Mouse (Mus musculus): ENCODE results near the gene Amz1. TPM values are rescaled to one million over a fixed set of nuclear protein-coding genes. Genes with fewer than 3 reads are reported as not detected.
A peak's percentile ranks its signal among the peaks of the same experiment; 100 is the strongest.

Amz1 gene
- total RNA-seq, 2 experiments from 2014 or later = 1.2 TPM; not detected in 1

DNA sequence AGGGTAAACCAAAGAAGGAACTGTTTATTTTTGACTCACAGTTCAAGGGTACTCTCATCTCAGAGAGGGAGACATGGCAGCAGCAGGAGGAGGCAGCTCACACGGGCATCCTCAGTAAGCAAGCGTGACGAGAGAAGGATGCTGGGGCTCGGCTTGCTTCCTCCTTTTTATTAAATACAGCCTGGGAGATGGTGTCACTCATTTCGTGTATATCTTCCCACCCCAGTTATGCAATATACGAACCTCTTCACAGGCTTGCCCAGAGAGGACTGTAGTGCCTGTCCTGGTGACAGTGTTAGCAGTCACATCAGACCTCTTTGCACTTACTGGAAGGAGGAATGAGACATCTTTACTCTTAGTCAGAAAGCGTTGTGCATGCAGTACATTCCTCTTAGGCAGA is 3.2 kb upstream of the Amz1 start:
- ATAC-seq (replicated peaks; ENCODE audit: low FRiP score, poor library complexity, severe bottlenecking) = no peak

DNA sequence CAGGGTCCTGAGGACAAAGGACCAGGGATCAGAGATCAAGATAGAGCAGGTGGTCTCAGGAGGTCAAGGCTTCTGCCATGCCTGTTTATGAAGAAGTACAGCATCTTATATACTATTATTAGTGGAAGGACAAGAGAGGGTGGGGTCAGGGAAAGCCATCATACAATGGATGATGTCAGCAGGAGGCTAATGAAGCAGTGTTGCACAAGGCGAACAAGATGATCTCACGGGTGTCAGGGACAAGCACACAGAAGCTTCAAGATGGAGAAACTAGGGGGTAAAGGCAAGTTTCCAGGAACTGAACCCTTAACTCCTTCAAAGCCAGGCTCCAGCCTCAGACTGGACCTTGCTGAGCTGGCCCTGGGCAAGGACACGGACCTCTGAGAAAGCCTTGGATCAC is 1.8 kb upstream of the Amz1 start:
- ATAC-seq (replicated peaks; ENCODE audit: low FRiP score, poor library complexity, severe bottlenecking) = no peak

DNA sequence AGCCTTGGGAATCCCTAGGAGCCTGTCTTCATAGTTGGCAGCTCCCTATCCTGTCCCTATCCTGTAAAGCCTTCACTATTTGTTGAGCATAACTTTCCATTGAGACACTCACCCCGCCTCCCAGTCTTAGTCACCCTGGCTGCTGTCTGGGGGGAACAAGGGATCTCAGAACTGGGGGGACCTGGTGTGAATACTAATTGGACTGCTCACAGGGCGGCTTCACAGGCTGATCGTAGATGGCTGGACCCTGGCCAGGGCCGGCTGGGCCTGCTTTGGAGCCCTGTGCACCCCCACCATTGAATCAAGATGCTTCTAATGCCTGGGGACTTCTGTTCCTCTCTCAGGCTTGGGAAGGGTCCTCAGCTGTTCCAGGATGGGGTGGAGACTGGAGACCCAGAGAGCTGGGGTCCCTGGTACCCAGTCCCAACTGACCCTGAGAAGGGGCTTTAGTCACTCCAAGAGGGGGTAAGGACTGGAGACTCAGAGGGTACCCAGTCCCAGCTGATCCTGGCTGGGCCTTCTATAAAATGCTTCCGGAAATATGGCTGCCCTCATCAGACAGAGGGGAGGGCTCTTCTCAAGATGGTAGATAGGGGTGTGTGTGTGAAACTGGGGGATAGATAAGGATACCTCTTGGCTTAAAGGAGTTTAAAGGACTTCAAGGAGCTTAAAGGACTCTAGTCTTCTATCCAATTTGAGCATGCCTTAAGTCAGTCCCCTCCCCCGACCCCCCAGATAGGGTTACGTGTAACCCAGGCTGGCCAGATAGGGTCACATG is 2.3 kb downstream of the Amz1 start:
- ATAC-seq (replicated peaks; ENCODE audit: low FRiP score, poor library complexity, severe bottlenecking) = no peak

DNA sequence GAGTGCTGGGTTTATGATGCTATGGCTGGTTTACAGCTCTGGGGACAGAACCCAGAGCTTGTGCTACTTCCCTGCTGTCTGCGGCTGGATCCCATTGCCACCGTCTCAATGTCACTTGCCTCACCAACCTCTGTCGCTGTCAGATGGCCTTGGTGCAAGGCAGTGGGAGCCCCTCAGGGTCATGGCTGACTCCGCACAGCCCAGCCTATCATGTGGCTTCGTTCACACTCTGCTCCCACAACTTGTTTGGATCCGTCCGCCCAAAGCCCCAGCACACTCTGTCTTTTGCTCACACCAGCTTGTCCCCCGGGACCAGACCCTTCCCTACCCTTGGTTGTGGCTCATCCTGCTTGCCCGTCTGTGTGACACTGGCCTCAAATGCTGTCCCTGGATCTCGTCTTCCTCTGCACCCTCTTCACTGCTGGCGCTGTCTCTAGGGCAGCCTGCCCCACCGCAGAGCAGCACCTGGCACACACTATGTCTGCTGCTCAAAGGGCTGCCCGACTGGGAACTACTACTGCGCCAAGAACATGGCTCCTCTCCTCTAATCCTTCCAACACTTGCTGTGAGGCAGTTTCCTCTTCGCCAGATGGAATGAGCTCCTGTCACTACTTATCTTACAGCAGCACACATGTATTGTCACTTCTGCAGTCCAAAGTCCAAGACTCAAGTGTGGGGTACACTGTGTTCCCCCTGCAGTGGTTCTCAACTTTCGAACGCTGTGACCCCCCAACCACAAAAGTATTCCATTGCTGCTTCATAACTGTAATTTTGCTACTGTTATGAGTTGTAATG is 3.2 kb downstream of the Amz1 start:
- no peak for ATAC-seq (replicated peaks; ENCODE audit: low FRiP score, poor library complexity, severe bottlenecking)

DNA sequence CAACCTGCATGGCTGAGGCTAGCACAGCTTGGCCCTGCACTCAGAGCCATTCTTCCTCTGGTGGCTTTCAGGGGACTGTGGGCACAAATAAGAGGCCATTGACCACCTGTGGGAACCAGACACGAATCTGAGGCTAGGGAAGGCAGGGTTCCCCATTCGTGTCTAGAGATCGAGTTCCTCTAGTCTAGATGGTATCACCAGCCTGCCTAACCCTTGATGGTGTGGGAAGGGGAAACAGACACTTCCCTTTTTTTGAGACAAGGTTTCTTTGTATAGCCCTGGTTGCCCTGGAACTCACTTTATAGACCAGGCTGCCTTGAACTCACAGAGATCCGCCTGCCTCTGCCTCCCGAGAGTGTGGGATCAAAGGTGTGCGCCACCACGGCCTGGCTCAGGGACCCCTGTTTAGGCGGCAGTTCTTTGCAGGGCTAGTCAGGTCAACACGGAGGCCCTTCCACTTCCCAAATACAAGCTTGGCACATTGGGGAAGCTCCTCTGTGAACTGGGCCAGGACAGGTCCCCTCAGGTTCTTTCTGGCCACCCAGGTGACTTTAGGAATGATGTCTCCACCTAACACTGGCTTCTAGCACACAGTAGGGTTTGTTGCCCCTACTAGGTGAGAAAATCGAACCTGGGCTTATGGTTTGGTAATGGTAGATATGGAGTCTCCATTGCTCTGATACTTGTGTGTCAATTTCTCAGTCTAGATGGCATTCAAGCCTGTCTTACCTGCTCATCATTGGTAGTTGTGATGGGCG is 7.3 kb downstream of the Amz1 start:
- ATAC-seq (replicated peaks; ENCODE audit: low FRiP score, poor library complexity, severe bottlenecking) = no peak

DNA sequence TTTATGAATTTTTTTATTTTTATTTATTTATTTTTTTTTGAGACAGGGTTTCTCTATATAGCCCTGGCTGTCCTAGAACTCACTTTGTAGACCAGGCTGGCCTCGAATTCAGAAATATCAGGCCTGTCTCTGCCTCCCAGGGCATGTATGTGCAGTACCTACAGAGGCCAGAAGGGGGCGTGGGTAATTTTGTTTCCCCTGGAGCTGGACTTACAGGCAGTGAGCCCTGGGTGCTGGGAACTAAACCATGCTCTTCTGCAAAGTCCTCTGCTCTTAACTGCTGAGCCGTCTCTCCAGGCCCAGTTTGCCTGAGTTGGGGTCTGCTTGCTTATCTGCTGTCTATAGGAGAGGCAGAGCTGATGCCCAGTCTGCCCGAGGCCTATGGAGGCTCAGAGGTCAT is 8.3 kb downstream of the Amz1 start:
- peak; percentile 58 for ATAC-seq (replicated peaks; ENCODE audit: low FRiP score, poor library complexity, severe bottlenecking)

DNA sequence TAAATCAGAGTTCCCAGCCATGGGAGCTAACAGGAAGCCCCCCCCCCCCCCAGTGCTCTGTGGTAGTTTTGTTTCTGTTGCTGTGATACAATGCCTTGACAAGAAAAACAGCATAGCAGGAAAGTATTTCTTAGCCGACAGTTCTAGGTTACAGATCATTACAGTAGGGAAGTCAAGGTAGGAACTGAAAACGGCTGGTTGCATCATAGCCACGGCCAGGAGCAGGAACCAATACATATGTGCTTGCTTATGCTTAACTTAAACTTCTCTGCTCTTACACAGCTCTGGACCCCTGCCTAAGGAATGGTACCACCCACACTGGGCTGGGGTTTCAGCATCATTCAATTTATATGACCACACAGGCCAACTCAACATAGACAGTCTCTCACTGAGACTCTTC is 9.4 kb downstream of the Amz1 start:
- ATAC-seq (replicated peaks; ENCODE audit: low FRiP score, poor library complexity, severe bottlenecking) = no peak

DNA sequence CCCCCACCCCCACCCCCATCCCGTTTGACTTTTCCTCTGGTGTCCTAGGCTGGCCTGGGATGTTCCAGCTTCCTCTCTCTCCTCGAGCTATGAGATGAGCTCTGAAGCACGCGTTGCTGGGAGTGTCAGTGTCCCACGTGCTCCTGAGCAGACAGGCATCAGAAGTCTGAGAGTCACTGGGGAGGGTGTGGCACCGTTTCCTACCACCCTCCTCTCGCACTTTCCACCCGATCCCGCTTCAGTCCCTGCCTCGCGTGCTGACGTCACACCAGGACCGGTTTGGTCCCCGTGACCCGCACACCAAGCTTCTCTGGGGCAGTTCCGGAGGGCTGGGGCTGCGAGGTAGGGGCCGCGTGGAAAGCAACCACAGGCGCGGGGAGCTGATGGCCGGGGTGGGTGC is 11.4 kb downstream of the Amz1 start:
- no peak for ATAC-seq (replicated peaks; ENCODE audit: low FRiP score, poor library complexity, severe bottlenecking)

DNA sequence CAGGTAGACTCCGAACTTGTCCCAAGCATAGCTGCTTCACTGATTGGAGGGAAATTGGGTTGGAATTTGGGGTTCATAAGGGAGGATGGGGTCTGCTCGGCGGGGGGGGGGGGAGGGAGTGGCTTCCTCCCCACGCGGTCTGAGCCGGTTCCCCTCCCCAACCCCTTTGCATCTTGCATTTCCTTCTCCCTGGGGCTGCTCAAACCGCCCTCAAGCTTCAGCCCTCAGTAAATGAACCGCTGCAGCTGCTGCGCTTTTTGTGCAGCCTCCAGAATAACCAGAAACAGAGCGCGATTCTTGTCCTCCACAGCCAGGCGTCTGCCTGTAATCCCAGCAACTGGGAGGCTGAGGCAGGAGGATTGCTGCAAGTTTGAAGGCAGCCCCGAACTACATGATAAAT is 12.2 kb downstream of the Amz1 start:
- no peak for ATAC-seq (replicated peaks; ENCODE audit: low FRiP score, poor library complexity, severe bottlenecking)

DNA sequence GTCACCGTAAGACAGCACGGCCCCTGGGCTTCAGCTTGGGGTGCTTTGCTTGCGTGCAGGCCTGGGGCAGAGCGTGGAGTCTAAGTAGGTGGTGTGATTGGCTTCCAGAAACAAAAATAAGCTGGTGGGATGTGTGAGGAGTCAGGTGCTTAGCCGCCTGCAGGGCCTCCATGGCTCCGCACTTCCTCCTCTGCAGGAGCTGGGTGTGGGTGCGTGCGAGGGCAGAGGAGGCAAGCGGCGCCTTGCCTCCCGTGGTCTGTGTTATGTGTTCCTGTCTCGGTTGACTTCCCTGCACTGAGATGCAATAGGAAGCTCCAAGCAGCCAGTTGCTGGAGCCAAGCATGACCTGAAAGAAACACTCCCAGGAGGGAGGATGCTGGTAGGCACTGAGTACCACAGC is 15.9 kb downstream of the Amz1 start:
- ATAC-seq (replicated peaks; ENCODE audit: low FRiP score, poor library complexity, severe bottlenecking) = no peak

DNA sequence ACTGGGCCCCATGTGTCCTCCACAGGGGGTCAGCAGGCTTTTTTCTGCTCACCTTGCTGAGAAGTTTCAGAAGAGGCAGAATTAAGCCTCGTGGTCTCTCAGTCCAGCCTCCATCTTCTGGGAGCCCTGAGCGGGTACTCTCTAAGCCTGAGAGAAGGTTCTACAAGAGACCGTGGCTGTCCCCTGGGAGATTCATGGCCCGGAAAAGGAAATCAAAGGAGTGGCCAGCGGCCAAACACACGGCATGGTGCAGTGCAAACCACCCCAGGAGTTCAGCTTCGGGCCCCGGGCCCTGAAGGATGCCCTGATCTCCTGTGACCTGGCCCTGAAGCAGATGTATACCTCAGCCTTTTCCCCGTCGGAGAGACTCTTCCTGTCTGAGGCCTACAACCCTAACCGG is 17.1 kb downstream of the Amz1 start:
- no peak for ATAC-seq (replicated peaks; ENCODE audit: low FRiP score, poor library complexity, severe bottlenecking)

DNA sequence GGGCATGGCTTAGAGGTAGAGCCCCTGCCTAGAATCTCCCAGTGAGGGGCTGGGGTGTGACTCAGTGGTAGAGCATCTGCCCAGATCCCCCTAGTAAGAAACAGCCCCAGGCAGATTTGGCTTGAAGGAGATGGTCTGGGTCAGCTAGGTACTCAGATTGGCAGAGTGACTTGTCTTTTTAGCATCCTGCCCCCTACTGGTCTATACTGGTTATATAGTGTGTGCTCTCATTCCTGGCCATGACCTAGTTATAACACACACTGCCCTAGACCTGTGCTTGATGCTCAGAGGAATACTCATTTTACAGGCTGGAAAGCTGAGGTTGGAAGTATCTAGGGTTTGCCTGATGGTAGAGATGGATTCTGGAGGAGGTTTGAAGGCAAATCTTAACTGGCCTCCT is 17.9 kb downstream of the Amz1 start:
- no peak for ATAC-seq (replicated peaks; ENCODE audit: low FRiP score, poor library complexity, severe bottlenecking)

DNA sequence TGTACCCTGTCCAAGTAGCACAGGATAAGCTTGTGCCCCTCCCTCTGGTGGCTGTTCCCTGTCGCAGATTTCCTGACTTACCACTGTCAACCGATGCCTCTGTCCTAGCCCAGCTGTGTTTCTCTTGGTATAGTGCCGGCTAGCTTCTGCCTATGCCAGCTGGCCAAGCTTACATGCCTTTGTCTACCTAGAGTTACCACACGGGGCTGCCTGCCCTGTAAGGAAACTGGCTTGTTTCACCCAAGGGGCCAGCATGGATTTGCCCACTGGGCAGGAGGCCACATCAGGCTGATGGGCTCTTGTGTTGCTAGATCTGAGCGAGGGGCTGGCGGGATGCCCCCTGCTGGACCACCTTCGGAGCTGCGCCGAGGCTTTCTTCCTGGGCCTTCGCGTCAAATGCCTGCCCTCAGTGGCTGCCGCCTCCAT is 19.8 kb downstream of the Amz1 start:
- no peak for ATAC-seq (replicated peaks; ENCODE audit: low FRiP score, poor library complexity, severe bottlenecking)

DNA sequence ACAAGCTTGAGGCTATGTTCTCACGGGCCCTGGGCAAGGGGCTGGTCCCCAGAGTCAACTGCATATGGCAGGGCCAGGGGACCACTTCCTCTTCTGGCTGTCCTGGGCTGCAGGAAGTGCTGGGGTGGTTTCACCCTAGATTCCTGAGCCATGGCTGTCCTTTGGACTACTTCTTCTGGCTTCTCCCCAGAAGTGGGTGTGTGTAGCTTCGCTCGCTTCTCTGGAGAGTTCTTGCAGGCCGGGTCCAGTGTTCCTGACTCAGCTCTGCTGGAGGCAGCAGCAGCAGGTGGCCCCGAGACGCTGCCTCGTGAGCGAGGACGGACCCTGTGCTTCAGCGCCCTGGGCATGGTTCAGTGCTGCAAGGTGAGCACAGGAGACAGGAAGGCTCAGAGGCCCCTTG is 24.5 kb downstream of the Amz1 start:
- no peak for ATAC-seq (replicated peaks; ENCODE audit: low FRiP score, poor library complexity, severe bottlenecking)

DNA sequence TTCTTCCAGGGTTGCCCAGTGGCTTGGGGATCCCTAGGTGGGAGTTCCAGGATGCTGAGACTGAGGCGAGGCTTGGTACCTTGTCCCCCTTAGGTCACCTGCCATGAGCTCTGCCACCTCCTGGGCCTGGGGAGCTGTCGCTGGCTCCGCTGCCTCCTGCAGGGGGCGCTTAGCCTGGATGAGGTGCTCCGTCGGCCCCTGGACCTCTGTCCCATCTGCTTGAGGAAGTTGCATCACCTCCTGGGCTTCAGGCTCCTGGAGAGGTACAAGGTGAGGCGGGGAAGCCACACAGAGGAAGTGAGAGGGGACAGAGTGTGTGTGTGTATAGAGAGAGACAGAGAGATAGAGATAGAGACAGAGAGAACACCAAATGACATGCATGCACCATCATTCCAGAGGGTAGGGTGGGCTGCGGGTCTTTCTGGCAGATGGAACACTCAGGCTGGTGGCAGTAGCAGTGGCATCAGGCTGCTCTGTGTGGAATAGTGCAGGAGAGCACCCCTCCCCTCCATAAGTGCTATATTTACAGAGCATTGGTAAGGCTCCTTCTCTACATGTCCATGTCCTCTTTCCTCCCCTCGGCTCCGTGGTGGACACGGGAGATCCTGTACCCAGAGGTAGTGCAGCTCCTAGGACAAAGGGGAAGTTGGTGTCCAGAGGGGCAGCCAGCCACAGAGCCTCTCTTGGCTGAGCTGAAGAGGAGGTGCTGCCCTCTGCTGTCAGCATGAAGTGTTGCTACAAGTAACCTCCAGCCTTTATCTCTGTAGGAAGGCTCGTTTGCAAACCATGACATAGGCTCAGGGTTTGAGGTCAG is 25.3 kb downstream of the Amz1 start:
- peak; percentile 78 for ATAC-seq (replicated peaks; ENCODE audit: low FRiP score, poor library complexity, severe bottlenecking)

DNA sequence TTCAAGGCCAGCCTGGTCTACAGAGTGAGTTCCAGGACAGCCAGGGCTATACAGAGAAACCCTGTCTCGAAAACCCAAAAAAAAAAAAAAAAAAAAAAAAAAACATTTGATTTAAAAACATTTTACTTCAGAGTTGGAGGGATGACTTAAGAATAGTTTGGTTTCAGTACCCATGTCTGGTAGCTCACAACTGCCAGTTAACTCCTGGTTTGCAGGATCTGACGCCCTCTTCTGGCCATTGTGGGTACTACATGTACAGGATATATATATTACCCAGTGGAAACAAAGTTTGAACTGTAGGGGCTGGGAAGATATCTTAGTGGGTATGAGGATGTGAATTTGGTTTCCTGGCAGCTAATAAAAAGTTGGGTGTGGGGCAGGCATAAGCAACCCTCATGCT is 27.0 kb downstream of the Amz1 start:
- no peak for ATAC-seq (replicated peaks; ENCODE audit: low FRiP score, poor library complexity, severe bottlenecking)

DNA sequence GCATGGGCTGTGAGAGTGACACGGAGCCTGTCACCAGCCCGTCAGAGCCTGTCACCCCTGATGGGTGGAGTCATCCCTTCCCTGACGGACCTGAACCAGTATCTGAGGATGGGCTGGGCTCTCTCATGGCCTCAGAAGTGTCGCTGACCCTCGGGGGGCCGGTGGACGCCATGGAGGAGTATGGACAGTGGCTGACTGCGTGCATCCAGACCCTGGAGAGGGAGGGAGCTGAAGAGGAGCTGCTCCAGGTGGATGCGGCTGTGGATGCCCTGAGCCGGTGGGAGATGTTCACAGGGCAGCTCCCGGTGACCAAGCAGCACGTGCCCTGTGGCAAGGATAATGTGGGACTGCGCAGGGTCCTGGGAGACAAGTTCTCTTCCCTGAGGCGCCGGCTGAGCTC is 28.1 kb downstream of the Amz1 start:
- no peak for ATAC-seq (replicated peaks; ENCODE audit: low FRiP score, poor library complexity, severe bottlenecking)

DNA sequence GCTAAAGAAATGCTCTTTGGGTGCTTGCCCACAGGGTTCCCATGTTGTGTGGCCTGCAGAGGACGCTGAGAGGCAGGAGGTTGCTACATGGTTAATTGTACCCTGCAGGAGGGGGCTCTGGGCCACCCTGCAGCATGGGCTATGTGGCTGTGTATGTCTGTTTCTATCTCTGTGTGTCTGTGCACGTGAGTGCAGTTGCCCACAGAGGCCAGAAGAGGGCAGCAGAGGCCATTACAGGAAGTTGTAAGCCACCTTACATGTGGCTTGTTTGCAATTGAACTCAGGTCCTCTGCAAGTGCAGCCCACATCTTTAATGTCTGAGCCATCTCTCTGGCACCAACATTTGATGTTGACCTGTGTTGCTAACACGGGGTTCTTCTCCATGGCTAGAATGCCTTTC is 28.7 kb downstream of the Amz1 start:
- no peak for ATAC-seq (replicated peaks; ENCODE audit: low FRiP score, poor library complexity, severe bottlenecking)

DNA sequence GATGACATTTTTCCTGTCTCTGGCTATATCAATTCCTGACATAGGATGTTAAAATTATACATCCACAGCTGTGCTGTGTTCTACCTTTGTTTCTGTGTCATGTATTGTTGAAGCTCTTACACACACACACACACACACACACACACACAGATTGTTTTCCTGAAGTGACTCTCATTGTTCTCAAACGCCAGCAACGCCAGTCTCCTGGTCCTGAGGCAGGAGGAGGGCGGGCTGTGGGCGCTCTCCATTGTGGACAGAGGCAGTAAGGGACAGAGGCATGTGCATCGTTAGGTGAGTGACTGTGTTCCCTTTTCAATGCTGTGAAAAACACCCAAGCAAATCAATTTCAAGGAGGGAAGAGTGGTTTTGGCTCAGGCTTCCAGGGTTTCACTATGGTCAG is 29.3 kb downstream of the Amz1 start:
- no peak for ATAC-seq (replicated peaks; ENCODE audit: low FRiP score, poor library complexity, severe bottlenecking)

DNA sequence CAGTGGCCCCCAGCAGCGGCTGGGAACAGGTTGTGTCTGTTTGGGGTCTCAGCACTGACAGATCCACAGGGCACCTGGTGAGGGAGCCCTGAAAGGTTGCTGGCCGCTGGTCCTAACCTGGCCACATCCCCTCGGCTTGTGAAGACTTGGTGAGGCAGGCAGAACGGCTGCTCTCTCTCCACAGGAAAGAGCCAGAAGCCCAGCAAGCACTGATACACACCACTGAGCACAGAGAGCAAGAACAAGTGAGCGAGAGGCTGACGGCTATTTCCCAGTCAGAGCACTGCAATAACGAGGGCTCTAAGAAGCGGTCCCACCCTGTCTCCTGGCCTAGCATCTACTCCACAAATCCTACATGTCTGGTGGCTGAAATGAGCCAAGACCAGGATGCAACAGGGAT is 34.9 kb downstream of the Amz1 start:
- ATAC-seq (replicated peaks; ENCODE audit: low FRiP score, poor library complexity, severe bottlenecking) = no peak

All from erythroid progenitor cell, adult 5-6 weeks (primary cell).